12 mouse cellular contexts compared by ENCODE assay signal in genomic region chr14:37104747-37105146, GRCm38 (mm10). TPM values are rescaled to one million over a fixed set of nuclear protein-coding genes. Genes with fewer than 3 reads are reported as not detected.
DNase-seq lines count a peak whose midpoint lies in the region; ATAC-seq and TF ChIP-seq lines count a peak whose summit lies in the region.
"Had no signal": no experiment of that assay in that cellular context is flagged by ENCODE, and none has a peak within 500 bp of the region (broad histone marks: within the 10 kb centered on the region; RNA-seq: fewer than 3 reads in every experiment).

No protein-coding gene starts in this region.

- ATAC-seq in hindbrain, embryonic 14.5 days (ENCODE audit: low FRiP score) = 0 out of 2 replicates have a peak, but pooled peaks have one; percentile 43
- peak; percentile 57; the same call in 1 of the 2 replicates for ATAC-seq in kidney, postnatal 0 days (replicated peaks; ENCODE audit: low FRiP score, low read depth)

- H3K4me3 ChIP-seq in hindbrain, embryonic 14.5 days (replicated peaks; ENCODE audit: low read length) = no peak overlapping the region
- H3K4me3 ChIP-seq in hindbrain, embryonic 10.5 days = no peak overlapping the region
- H3K4me3 ChIP-seq in kidney, postnatal 0 days (replicated peaks; ENCODE audit: low read depth, low read length) = no peak overlapping the region
- H3K4me3 ChIP-seq: embryonic facial prominence, embryonic 12.5 days had no signal

- WGBS in hindbrain, embryonic 14.5 days = 65% methylated on average over 5 of the region's 5 CpGs
- 73% methylated on average over 5 of the region's 5 CpGs for WGBS in hindbrain, embryonic 10.5 days
- 29% methylated on average over 5 of the region's 5 CpGs for WGBS in kidney, postnatal 0 days

- DNase-seq in hindbrain, embryonic 14.5 days (ENCODE audit: low spot score) = no peak
- no peak for DNase-seq in hindbrain, embryonic 10.5 days (ENCODE audit: low spot score)
- peak; percentile 73 for DNase-seq in urinary bladder, postnatal 14 days (ENCODE audit: low spot score)
- DNase-seq in urinary bladder, postnatal 10 days (ENCODE audit: low spot score) = no peak
- DNase-seq in kidney, postnatal 0 days (ENCODE audit: low spot score) = peak; percentile 70
- DNase-seq in spleen, adult 18-20 months = no peak
- DNase-seq in layer of hippocampus, postnatal 25 days (ENCODE audit: extremely low spot score in 1 of 2, low spot score in 1 of 2) = no peak
- no peak for DNase-seq in right cerebral cortex, postnatal 36 days (ENCODE audit: low spot score in 2 of 2)

- H3K4me2 ChIP-seq in hindbrain, embryonic 14.5 days (replicated peaks) = no peak overlapping the region
- no peak overlapping the region for H3K4me2 ChIP-seq in kidney, postnatal 0 days (ENCODE audit: low read length)
- H3K4me2 ChIP-seq: embryonic facial prominence, embryonic 12.5 days had no signal

- no peaks in the 10 kb centered on the region for H3K9me3 ChIP-seq in hindbrain, embryonic 14.5 days (ENCODE audit: control insufficient read depth, low read length)
- H3K9me3 ChIP-seq in hindbrain, embryonic 10.5 days = no peaks in the 10 kb centered on the region
- H3K9me3 ChIP-seq in kidney, postnatal 0 days (replicated peaks; ENCODE audit: low read length) = no peaks in the 10 kb centered on the region
- H3K9me3 ChIP-seq: embryonic facial prominence, embryonic 12.5 days had no signal

- no peaks in the 10 kb centered on the region for H3K27me3 ChIP-seq in hindbrain, embryonic 14.5 days (ENCODE audit: control insufficient read depth, insufficient read depth, low read length)
- peaks cover 2% of the 10 kb centered on the region; the same call in 1 of the 2 replicates for H3K27me3 ChIP-seq in hindbrain, embryonic 10.5 days (ENCODE audit: insufficient read depth, poor library complexity, severe bottlenecking)
- no peaks in the 10 kb centered on the region for H3K27me3 ChIP-seq in kidney, postnatal 0 days (ENCODE audit: insufficient read depth, low read length)
- H3K27me3 ChIP-seq: embryonic facial prominence, embryonic 12.5 days had no signal

- no peaks in the 10 kb centered on the region for H3K36me3 ChIP-seq in hindbrain, embryonic 14.5 days (replicated peaks; ENCODE audit: control insufficient read depth, insufficient read depth)
- no peaks in the 10 kb centered on the region for H3K36me3 ChIP-seq in hindbrain, embryonic 10.5 days
- no peaks in the 10 kb centered on the region for H3K36me3 ChIP-seq in kidney, postnatal 0 days (ENCODE audit: insufficient read depth, low read length)
- H3K36me3 ChIP-seq: embryonic facial prominence, embryonic 12.5 days had no signal

- H3K4me1 ChIP-seq in hindbrain, embryonic 14.5 days (replicated peaks; ENCODE audit: control insufficient read depth, insufficient read depth, low read length) = no peaks in the 10 kb centered on the region
- H3K4me1 ChIP-seq in hindbrain, embryonic 10.5 days (replicated peaks) = no peaks in the 10 kb centered on the region
- H3K4me1 ChIP-seq in kidney, postnatal 0 days (replicated peaks; ENCODE audit: insufficient read depth, low read length) = no peaks in the 10 kb centered on the region
- H3K4me1 ChIP-seq: embryonic facial prominence, embryonic 12.5 days had no signal

- TF ChIP-seq CTCF in kidney, postnatal 0 days (IDR thresholded peaks at IDR 0.05; ENCODE audit: low read depth) = no peak

- no peak overlapping the region for H3K27ac ChIP-seq in hindbrain, embryonic 14.5 days
- H3K27ac ChIP-seq in hindbrain, embryonic 10.5 days = no peak overlapping the region
- H3K27ac ChIP-seq in kidney, postnatal 0 days = no peak overlapping the region
- H3K27ac ChIP-seq: embryonic facial prominence, embryonic 12.5 days had no signal

- no peak overlapping the region for H3K9ac ChIP-seq in hindbrain, embryonic 14.5 days
- H3K9ac ChIP-seq in kidney, postnatal 0 days (ENCODE audit: low read depth, low read length) = no peak overlapping the region
- H3K9ac ChIP-seq: embryonic facial prominence, embryonic 12.5 days had no signal

RNA-seq across cellular contexts. Expression of gene Cdhr1, which starts 6.6 kb away (rescaled TPM):
- polyA plus RNA-seq in hindbrain, embryonic 14.5 days (2014; fragmentation: Nextera tagmentation; extraction: Ambion mirVana) = 2.7 and 4.3 TPM in 2 replicates
- 0.77 and 2.6 TPM in 2 replicates for polyA plus RNA-seq in hindbrain, embryonic 10.5 days (2016; fragmentation: Nextera tagmentation; extraction: Ambion mirVana)
- polyA plus RNA-seq in kidney, postnatal 0 days (2015; fragmentation: Nextera tagmentation; extraction: Ambion mirVana) = 1.6 and 1.7 TPM in 2 replicates
- 1 to 10 TPM; 9.1 to 10.0 TPM for total RNA-seq in layer of hippocampus, postnatal 25 days (2021)
- total RNA-seq: heart, postnatal 36 days had no signal

RNA-seq across cellular contexts. Expression of gene 2610528A11Rik, which starts 9.1 kb away (rescaled TPM):
- polyA plus RNA-seq in hindbrain, embryonic 14.5 days (2014; fragmentation: Nextera tagmentation; extraction: Ambion mirVana) = 0.39 TPM in 1 of 2 replicates, not detected in the other
- 0.46 TPM in 1 of 2 replicates, not detected in the other for polyA plus RNA-seq in hindbrain, embryonic 10.5 days (2016; fragmentation: Nextera tagmentation; extraction: Ambion mirVana)
- 0.17 and 0.26 TPM in 2 replicates for polyA plus RNA-seq in kidney, postnatal 0 days (2015; fragmentation: Nextera tagmentation; extraction: Ambion mirVana)
- under 1 TPM in 1 of 2 experiments, not detected in 1; 0.81 TPM for total RNA-seq in layer of hippocampus, postnatal 25 days (2021)
- total RNA-seq: heart, postnatal 36 days had no signal
- polyA plus RNA-seq: neural tube, embryonic 11.5 days had no signal

RNA-seq across cellular contexts. Expression of gene Ghitm, which starts 30.3 kb away (rescaled TPM):
- polyA plus RNA-seq in hindbrain, embryonic 14.5 days (2014; fragmentation: Nextera tagmentation; extraction: Ambion mirVana) = 213 and 232 TPM in 2 replicates
- polyA plus RNA-seq in hindbrain, embryonic 10.5 days (2016; fragmentation: Nextera tagmentation; extraction: Ambion mirVana) = 188 and 209 TPM in 2 replicates
- polyA plus RNA-seq in kidney, postnatal 0 days (2015; fragmentation: Nextera tagmentation; extraction: Ambion mirVana) = 267 and 296 TPM in 2 replicates
- 100 to 1,000 TPM; 394 to 397 TPM for total RNA-seq in layer of hippocampus, postnatal 25 days (2021)

RNA-seq across cellular contexts. Expression of gene Lrit2, which starts 37.0 kb away (rescaled TPM):
- polyA plus RNA-seq in hindbrain, embryonic 14.5 days (2014; fragmentation: Nextera tagmentation; extraction: Ambion mirVana) = not detected in 2 replicates
- polyA plus RNA-seq in hindbrain, embryonic 10.5 days (2016; fragmentation: Nextera tagmentation; extraction: Ambion mirVana) = not detected in 2 replicates
- not detected in 2 replicates for polyA plus RNA-seq in kidney, postnatal 0 days (2015; fragmentation: Nextera tagmentation; extraction: Ambion mirVana)
- not detected for total RNA-seq in layer of hippocampus, postnatal 25 days (2021)
- total RNA-seq: heart, postnatal 36 days; left cerebral cortex, postnatal 14 days had no signal
- polyA plus RNA-seq: embryonic facial prominence, embryonic 12.5 days; neural tube, embryonic 11.5 days had no signal

RNA-seq across cellular contexts. Expression of gene Lrit1, which starts 50.1 kb away (rescaled TPM):
- polyA plus RNA-seq in hindbrain, embryonic 14.5 days (2014; fragmentation: Nextera tagmentation; extraction: Ambion mirVana) = not detected in 2 replicates
- polyA plus RNA-seq in hindbrain, embryonic 10.5 days (2016; fragmentation: Nextera tagmentation; extraction: Ambion mirVana) = not detected in 2 replicates
- polyA plus RNA-seq in kidney, postnatal 0 days (2015; fragmentation: Nextera tagmentation; extraction: Ambion mirVana) = not detected in 2 replicates
- total RNA-seq in layer of hippocampus, postnatal 25 days (2021) = not detected
- total RNA-seq: heart, postnatal 36 days had no signal
- polyA plus RNA-seq: embryonic facial prominence, embryonic 12.5 days; neural tube, embryonic 11.5 days had no signal

Comparison
In these comparisons a context has a peak if more than half of its experiments do, and no peak if none do; other contexts are left out.
1. DNase-seq: peak in urinary bladder, postnatal 14 days (single experiment) and kidney, postnatal 0 days (single experiment); none in hindbrain, embryonic 14.5 days (single experiment), hindbrain, embryonic 10.5 days (single experiment), urinary bladder, postnatal 10 days (single experiment), spleen, adult 18-20 months (0 of 2), layer of hippocampus, postnatal 25 days (0 of 2) and right cerebral cortex, postnatal 36 days (0 of 2).